Mouse (Mus musculus) CD8-positive naive resting alpha-beta T cell, adult 2 months (primary cell): Measurements from ENCODE around the gene Olfr984.

ENCODE experiments used
- DNase-seq, 2 experiments: peaks; one replicate each; pipeline ENCODE4 v3.0.0; 2022; ENCODE audit warnings: low read depth in 2 of 2, low spot score in 2 of 2

Gene Olfr984

GRCm38 (mm10) chr9:40114106-40114505, at the start of gene Olfr984:
Gene Olfr984 (minus strand): TSS chr9:40114206.
- no peak for DNase-seq

- no peak for DNase-seq
Observed at GRCm38 (mm10) chr9:40155118-40155644, 41.2 kb upstream of the Olfr984 start.

GRCm38 (mm10) chr9:40141544-40141943, 27.5 kb upstream of the Olfr984 start:
- no peak for DNase-seq

- DNase-seq, result no peak
Observed at GRCm38 (mm10) chr9:40139484-40139883, 25.5 kb upstream of the Olfr984 start.

- DNase-seq, result no peak
Observed at GRCm38 (mm10) chr9:40136987-40137688, 23.1 kb upstream of the Olfr984 start.

- no peak for DNase-seq
Observed at GRCm38 (mm10) chr9:40130556-40130955, 16.6 kb upstream of the Olfr984 start.

GRCm38 (mm10) chr9:40130084-40130483, 16.1 kb upstream of the Olfr984 start, which contains the start of gene Olfr985:
Gene Olfr985 (minus strand): TSS chr9:40130184.
- DNase-seq, result no peak

- DNase-seq, result no peak
Observed at GRCm38 (mm10) chr9:40117287-40117659, 3.3 kb upstream of the Olfr984 start.

- DNase-seq, result no peak
Observed at GRCm38 (mm10) chr9:40116645-40117286, 2.8 kb upstream of the Olfr984 start.

- no peak for DNase-seq
Observed at GRCm38 (mm10) chr9:40094769-40095168, 19.2 kb downstream of the Olfr984 start.

- no peak for DNase-seq
Observed at GRCm38 (mm10) chr9:40093495-40093894, 20.5 kb downstream of the Olfr984 start, which contains the start of gene Olfr983. Gene Olfr983 (minus strand): TSS chr9:40093595.

- no peak for DNase-seq
Observed at GRCm38 (mm10) chr9:40073529-40073928, 40.5 kb downstream of the Olfr984 start, which contains the start of gene Olfr982. Gene Olfr982 (plus strand): TSS chr9:40073829.

GRCm38 (mm10) chr9:40050138-40050537, 63.9 kb downstream of the Olfr984 start:
- DNase-seq, result no peak
